Mouse (Mus musculus) embryo, embryonic 11 days (tissue): ENCODE measurements around the gene Bnip3.

Experiments
- DNase-seq: peaks from one replicate; pipeline ENCODE4 v3.0.0-alpha.2; 2015

The Bnip3 gene

DNA sequence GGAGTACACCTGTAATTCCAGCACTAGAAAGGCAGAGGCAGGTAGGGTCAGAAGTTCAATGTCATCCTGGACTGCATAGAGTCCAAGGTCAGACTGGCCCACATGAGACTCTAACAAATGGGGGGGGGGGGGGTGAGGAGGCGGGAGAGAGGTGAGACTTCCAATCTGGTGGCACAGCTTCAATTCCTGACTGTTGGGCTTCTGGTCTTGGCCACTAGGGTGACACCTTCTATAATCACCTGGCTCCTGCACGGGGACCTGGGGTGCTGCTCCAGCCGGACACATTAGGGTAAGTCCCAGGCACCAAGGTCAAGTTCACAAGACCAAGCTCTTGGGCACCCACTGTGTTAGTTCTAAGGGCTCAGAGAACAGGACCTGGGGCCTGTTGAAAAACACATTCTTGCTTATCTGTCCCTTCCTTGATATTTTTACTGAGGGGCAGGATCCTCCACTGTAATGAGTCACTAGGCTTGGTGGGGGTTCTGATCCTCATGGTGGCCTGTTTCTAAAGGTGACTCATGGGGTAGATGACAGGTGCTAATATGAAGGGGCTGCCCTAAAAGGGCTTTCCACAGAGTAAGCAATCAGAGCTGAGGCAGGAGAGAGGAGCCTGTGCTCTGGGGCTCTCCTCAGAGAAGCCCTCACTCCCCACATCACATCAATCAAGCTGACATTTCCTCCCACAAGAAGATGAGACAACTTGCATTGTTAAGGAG is 67.7 kb downstream of the Bnip3 start:
- DNase-seq = peak; percentile 31
